Mouse (Mus musculus) CH12.LX (cell line): ENCODE measurements at regions not wholly inside any gene's neighbourhood (a gene's known extent, or its start where the extent isn't known, plus 50 kb on each side); places are given as distances from the start of the nearest gene placed in this dataset.

Experiments used
- DNase-seq: peaks from one replicate; pipeline ENCODE4 v3.0.0-alpha.2; 2013; ENCODE audit errors: extremely low read depth
- H3K27ac ChIP-seq: 2 replicates; pipeline ENCODE4 v1.5.1; 2012; ENCODE audit warnings: low read depth, mild to moderate bottlenecking, control low read depth, moderate library complexity; ENCODE audit not compliant: insufficient read depth
- H3K27me3 ChIP-seq: replicated peaks from 2 replicates; pipeline ENCODE3; 2012; ENCODE audit warnings: inconsistent platforms
- H3K36me3 ChIP-seq, 2 experiments: replicated peaks in 1 of 2; 2 replicates each; pipeline versions ENCODE3 to v1.6.1; 2012; ENCODE audit warnings: inconsistent platforms in 1 of 2, low read length in 1 of 2, mild to moderate bottlenecking in 1 of 2, mixed read lengths in 1 of 2, moderate library complexity in 1 of 2; ENCODE audit not compliant: control insufficient read depth in 1 of 2, insufficient read depth in 1 of 2
- H3K4me1 ChIP-seq, 2 experiments: 2 replicates each; pipeline ENCODE4 v1.6.1; 2012; ENCODE audit warnings: inconsistent platforms in 1 of 2, moderate library complexity in 1 of 2; ENCODE audit not compliant: insufficient read depth in 2 of 2, control insufficient read depth in 1 of 2
- H3K4me2 ChIP-seq: 2 replicates; pipeline ENCODE4 v1.6.1; 2012; ENCODE audit warnings: low read depth, mild to moderate bottlenecking, control low read depth; ENCODE audit not compliant: poor library complexity, insufficient read depth, severe bottlenecking
- H3K4me3 ChIP-seq, 3 experiments: fragments of 150-350 bp in 1 of 3; sonication (generic) in 1 of 3; replicated peaks in 1 of 3; 2 replicates each; pipeline versions ENCODE3 to v1.5.1; 2011 to 2012; ENCODE audit warnings: low read depth in 2 of 3, low read length in 2 of 3, mild to moderate bottlenecking in 2 of 3, moderate library complexity in 2 of 3, control low read depth in 1 of 3, improper control_type of control experiment in 1 of 3, inconsistent platforms in 1 of 3, mixed read lengths in 1 of 3; ENCODE audit not compliant: poor library complexity in 1 of 3
- H3K79me2 ChIP-seq: replicated peaks from 2 replicates; pipeline ENCODE4 v1.6.1; 2012; ENCODE audit warnings: mild to moderate bottlenecking, moderate library complexity; ENCODE audit not compliant: control insufficient read depth, poor library complexity, insufficient read depth, severe bottlenecking; ENCODE audit errors: extremely low read depth
- H3K9ac ChIP-seq: 2 replicates; pipeline ENCODE4 v1.6.1; 2012; ENCODE audit warnings: low read depth, mild to moderate bottlenecking, control low read depth, moderate library complexity; ENCODE audit not compliant: insufficient read depth
- H3K9me3 ChIP-seq: replicated peaks from 2 replicates; pipeline ENCODE3; 2012; ENCODE audit warnings: low read length, inconsistent platforms, mixed read lengths
- CHD2 ChIP-seq: IDR thresholded peaks from 2 replicates; pipeline ENCODE4 v1.6.1; 2011; ENCODE audit warnings: low read length, improper control_type of control experiment
- ETS1 ChIP-seq: conservative IDR thresholded peaks from 2 replicates; pipeline ENCODE4 v1.6.1; 2012; ENCODE audit warnings: low read depth, mild to moderate bottlenecking, inconsistent platforms, low read length, improper control_type of control experiment, moderate library complexity
- GABPA ChIP-seq: IDR thresholded peaks from 2 replicates; pipeline ENCODE4 v1.6.1; 2012; ENCODE audit warnings: low read depth, low read length, improper control_type of control experiment, inconsistent platforms; ENCODE audit not compliant: insufficient replicate concordance
- JUN ChIP-seq: IDR thresholded peaks from 2 replicates; pipeline ENCODE4 v1.6.1; 2011; ENCODE audit warnings: low read depth, mild to moderate bottlenecking, low read length, improper control_type of control experiment, moderate library complexity; ENCODE audit not compliant: insufficient read depth
- JUND ChIP-seq: conservative IDR thresholded peaks from 2 replicates; pipeline ENCODE4 v1.6.1; 2011; ENCODE audit warnings: low read depth, low read length, improper control_type of control experiment
- MAFK ChIP-seq: IDR thresholded peaks from 2 replicates; pipeline ENCODE4 v1.6.1; 2011; ENCODE audit warnings: low read length, improper control_type of control experiment; ENCODE audit not compliant: insufficient replicate concordance
- MEF2A ChIP-seq: IDR thresholded peaks from 2 replicates; pipeline ENCODE4 v1.6.1; 2014; ENCODE audit warnings: low read depth, mild to moderate bottlenecking, inconsistent platforms, low read length, improper control_type of control experiment, borderline replicate concordance
- NRF1 ChIP-seq: IDR thresholded peaks from 2 replicates; pipeline ENCODE4 v1.6.1; 2014; ENCODE audit warnings: low read depth, mild to moderate bottlenecking, inconsistent platforms, low read length, improper control_type of control experiment, moderate library complexity
- PAX5 ChIP-seq: IDR thresholded peaks from 2 replicates; pipeline ENCODE4 v1.6.1; 2012; ENCODE audit warnings: low read length, inconsistent platforms, mixed read lengths
- RCOR1 ChIP-seq: conservative IDR thresholded peaks from 2 replicates; pipeline ENCODE4 v1.6.1; 2012; ENCODE audit warnings: low read depth, mild to moderate bottlenecking, inconsistent platforms, low read length, improper control_type of control experiment
- SMC3 ChIP-seq: IDR thresholded peaks from 2 replicates; pipeline ENCODE4 v1.6.1; 2011; ENCODE audit warnings: low read depth, low read length, improper control_type of control experiment
- UBTF ChIP-seq: IDR thresholded peaks from 2 replicates; pipeline ENCODE4 v1.6.1; 2012; ENCODE audit warnings: low read depth, mild to moderate bottlenecking, inconsistent platforms, low read length, improper control_type of control experiment, moderate library complexity
- USF1 ChIP-seq: IDR thresholded peaks from 2 replicates; pipeline ENCODE4 v1.6.1; 2014; ENCODE audit warnings: low read depth, mild to moderate bottlenecking, inconsistent platforms, low read length, improper control_type of control experiment
- ZC3H11A ChIP-seq: IDR thresholded peaks from 2 replicates; pipeline ENCODE4 v1.6.1; 2012; ENCODE audit warnings: low read depth, mild to moderate bottlenecking, inconsistent platforms, low read length, improper control_type of control experiment
- ZMIZ1 ChIP-seq: IDR thresholded peaks from 2 replicates; pipeline ENCODE4 v1.6.1; 2012; ENCODE audit warnings: low read depth, mild to moderate bottlenecking, inconsistent platforms, low read length, improper control_type of control experiment
- dilution Hi-C: fragments of 300-500 bp; cut with MboI; formaldehyde crosslinking; loops from 2 replicates; pipeline ENCODE4 v1.14.3; 2020; ENCODE audit warnings: low sequenced_read_pairs; ENCODE audit not compliant: extremely low pct_unique_long_range_greater_than_20kb, extremely low pct_ligation_motif_present
- in situ Hi-C: fragments of 300-500 bp; cut with MboI; formaldehyde crosslinking; loops from 3 replicates; pipeline ENCODE4 v1.14.3; 2019; ENCODE audit warnings: low sequenced_read_pairs, low pct_ligation_motif_present, low pct_unique_long_range_greater_than_20kb, mixed read lengths

- no peak for DNase-seq
- Histone ChIP-seq H3K4me2 (no peak overlapping the region), H3K9ac (no peak overlapping the region), H3K4me3 (no peak overlapping the region), H3K9me3 (peaks cover 5% of the 10 kb centered on the region), H3K36me3 (no peaks in the 10 kb centered on the region), H3K79me2 (no peaks in the 10 kb centered on the region), H3K27ac (no peak overlapping the region), H3K4me1 (peaks cover 0 to 11% of the 10 kb centered on the region in 2 experiments; a peak in 2 of 4 replicates), H3K27me3 (no peaks in the 10 kb centered on the region)
- dilution Hi-C loops: no loop called here
- in situ Hi-C loops: no loop called here
- TF ChIP-seq MAFK: no peak
- TF ChIP-seq MEF2A: no peak
- TF ChIP-seq USF1: no peak
- no peak for TF ChIP-seq SMC3
- TF ChIP-seq GABPA: no peak
- no peak for TF ChIP-seq JUN
- TF ChIP-seq PAX5: no peak
- no peak for TF ChIP-seq RCOR1
- TF ChIP-seq UBTF: no peak
- no peak for TF ChIP-seq ETS1
- TF ChIP-seq ZC3H11A: no peak
Measured at GRCm38 (mm10) chr12:97158332-97158731, 1100.9 kb downstream of the Galc start.

- Histone ChIP-seq H3K4me2 (no peak overlapping the region), H3K79me2 (no peaks in the 10 kb centered on the region), H3K36me3 (no peaks in the 10 kb centered on the region), H3K4me3 (no peak overlapping the region), H3K4me1 (peaks cover 0 to 11% of the 10 kb centered on the region in 2 experiments; a peak in 2 of 4 replicates), H3K27ac (no peak overlapping the region), H3K9ac (no peak overlapping the region), H3K9me3 (peaks cover 5% of the 10 kb centered on the region), H3K27me3 (no peaks in the 10 kb centered on the region)
- DNase-seq: no peak
- in situ Hi-C loops: no loop called here
- TF ChIP-seq JUND (no peak), NRF1 (no peak), MAFK (no peak), ZMIZ1 (no peak), CHD2 (no peak)
- dilution Hi-C loops: no loop called here
Measured at GRCm38 (mm10) chr12:97157748-97158147, 1101.5 kb downstream of the Galc start.
